Mouse (Mus musculus): ENCODE results near the gene Zfp819. TPM values are rescaled to one million over a fixed set of nuclear protein-coding genes. Genes with fewer than 3 reads are reported as not detected.

The Zfp819 gene
- polyA plus RNA-seq, 1 experiment from 2014 or later, result not detected

DNA sequence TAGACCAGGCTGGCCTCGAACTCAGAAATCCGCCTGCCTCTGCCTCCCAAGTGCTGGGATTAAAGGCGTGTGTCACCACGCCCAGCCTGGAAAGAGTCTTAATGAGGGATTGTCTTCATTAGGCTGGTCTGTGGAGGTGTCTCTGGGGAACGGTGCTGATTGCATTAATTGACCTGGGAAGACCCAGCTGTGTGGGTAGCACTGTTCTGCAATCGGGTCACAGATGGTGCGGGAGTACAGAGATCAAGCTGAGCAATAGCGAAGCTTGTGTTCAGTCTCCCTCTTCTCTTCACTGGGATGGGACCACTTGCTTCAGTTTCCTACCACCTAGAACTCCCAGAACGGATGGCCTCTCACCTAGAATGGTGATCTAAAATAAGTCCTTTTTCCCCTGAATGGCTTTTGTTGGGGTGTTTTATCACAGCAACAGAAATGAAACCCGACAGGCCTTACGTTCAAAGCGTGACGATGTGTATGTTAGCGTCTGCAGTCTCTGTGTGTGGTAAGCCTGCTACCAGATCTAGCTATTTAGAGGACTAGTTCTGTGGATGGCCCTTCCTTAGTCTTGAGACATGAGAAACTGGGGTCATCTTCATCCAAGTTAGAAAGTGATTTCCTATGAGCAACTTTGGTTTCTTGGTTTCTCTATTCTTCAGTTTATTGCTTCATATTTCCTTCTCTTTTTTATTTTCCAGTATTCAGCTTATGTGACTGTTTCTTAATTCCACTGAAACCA is 7.0 kb downstream of the Zfp819 start:
- WGBS (ENCODE audit: insufficient replicate concordance), result 79% methylated on average over 14 of the region's 14 CpGs
- H3K27ac ChIP-seq, result no peak overlapping the region
- no peaks in the 10 kb centered on the region for H3K9me3 ChIP-seq (replicated peaks)
- no peak overlapping the region for H3K4me3 ChIP-seq
- H3K27me3 ChIP-seq (replicated peaks), result no peaks in the 10 kb centered on the region
- no peak overlapping the region for H3K9ac ChIP-seq
- no peak overlapping the region for H3K4me2 ChIP-seq
- H3K4me1 ChIP-seq, result no peaks in the 10 kb centered on the region
- H3K36me3 ChIP-seq, result no peaks in the 10 kb centered on the region
- no peak for ATAC-seq

DNA sequence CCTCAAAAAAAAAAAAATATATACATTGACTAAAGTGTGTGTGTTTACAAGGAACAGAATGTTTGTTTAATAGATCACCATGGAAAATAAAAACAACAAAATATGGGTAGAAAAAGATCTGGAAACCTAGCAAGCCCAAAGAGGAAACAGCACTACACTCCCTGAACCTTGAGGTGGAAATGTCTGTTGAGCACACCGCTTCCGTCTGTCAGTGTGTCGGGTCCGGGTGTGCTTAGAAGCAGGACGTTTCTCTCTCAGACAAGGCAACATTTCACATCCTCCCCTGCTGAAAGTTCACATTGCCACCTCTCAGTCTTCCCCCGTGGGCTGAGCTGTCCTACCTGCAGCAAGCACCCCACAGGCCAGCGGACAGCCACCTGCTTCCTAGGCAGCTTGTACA is 16.0 kb downstream of the Zfp819 start:
- Histone ChIP-seq H3K9me3 (replicated peaks) (no peaks in the 10 kb centered on the region), H3K4me3 (no peak overlapping the region)
- 50% methylated on average over 7 of the region's 7 CpGs for WGBS (ENCODE audit: insufficient replicate concordance)

DNA sequence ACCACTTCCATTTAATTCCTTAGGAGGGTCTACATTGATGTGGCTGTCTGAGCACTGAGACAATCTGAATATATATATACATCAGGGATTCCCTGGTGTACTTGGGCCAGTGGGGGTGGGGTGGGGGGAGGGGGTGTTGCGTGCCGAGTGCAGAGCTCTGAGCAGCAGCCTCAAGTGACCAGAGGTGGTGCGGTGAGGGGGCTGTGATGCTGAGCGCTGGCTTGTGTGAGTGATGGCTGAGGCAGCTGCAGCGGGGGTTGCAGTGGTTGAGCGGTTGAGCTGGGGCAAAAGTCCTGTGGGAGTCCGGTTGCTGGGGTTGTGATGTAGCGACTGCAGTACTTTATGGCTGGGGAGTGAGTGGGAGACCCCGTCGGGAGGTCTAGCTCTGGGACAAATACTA is 16.9 kb downstream of the Zfp819 start:
- H3K27me3 ChIP-seq (replicated peaks), result no peaks in the 10 kb centered on the region
- no peak overlapping the region for H3K9ac ChIP-seq
- WGBS (ENCODE audit: insufficient replicate concordance), result 33% methylated on average over 10 of the region's 10 CpGs
- H3K36me3 ChIP-seq, result no peaks in the 10 kb centered on the region
- no peak for ATAC-seq
- H3K9me3 ChIP-seq (replicated peaks), result no peaks in the 10 kb centered on the region
- H3K4me2 ChIP-seq, result no peak overlapping the region
- no peaks in the 10 kb centered on the region for H3K4me1 ChIP-seq
- no peak overlapping the region for H3K4me3 ChIP-seq
- H3K27ac ChIP-seq, result no peak overlapping the region

More for the DNA sequence above, 16.0 kb downstream of the Zfp819 start:
- Histone ChIP-seq H3K36me3 (no peaks in the 10 kb centered on the region), H3K27me3 (replicated peaks) (no peaks in the 10 kb centered on the region), H3K4me1 (no peaks in the 10 kb centered on the region), H3K27ac (no peak overlapping the region), H3K4me2 (no peak overlapping the region), H3K9ac (no peak overlapping the region)
- no peak for ATAC-seq

DNA sequence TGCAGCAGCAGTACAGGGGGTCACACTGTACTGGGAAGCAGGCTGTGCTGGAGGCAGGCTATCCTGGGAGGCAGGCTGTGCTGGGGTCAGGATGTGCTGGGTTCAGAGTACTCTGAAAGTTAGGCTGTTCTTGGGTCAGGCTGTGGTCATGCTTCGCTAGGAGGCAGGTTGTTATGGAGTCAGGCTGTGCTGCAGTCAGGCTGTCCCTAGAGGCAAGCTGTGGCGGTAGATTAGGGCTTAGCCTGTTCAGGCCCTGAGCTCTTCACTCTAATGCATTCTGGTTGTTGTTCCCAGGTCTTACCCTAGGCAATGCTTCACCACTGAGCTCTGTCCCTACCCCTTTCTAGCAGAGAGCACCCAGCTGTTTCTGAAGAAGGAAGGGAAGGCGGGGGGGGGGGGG is 18.1 kb downstream of the Zfp819 start:
- no peaks in the 10 kb centered on the region for H3K27me3 ChIP-seq (replicated peaks)
- WGBS (ENCODE audit: insufficient replicate concordance), result 48% methylated on average over 3 of the region's 3 CpGs
- H3K4me3 ChIP-seq, result no peak overlapping the region
- H3K9ac ChIP-seq, result no peak overlapping the region
- no peak overlapping the region for H3K4me2 ChIP-seq
- H3K36me3 ChIP-seq, result no peaks in the 10 kb centered on the region
- H3K9me3 ChIP-seq (replicated peaks), result no peaks in the 10 kb centered on the region
- no peak for ATAC-seq
- no peaks in the 10 kb centered on the region for H3K4me1 ChIP-seq
- no peak overlapping the region for H3K27ac ChIP-seq

DNA sequence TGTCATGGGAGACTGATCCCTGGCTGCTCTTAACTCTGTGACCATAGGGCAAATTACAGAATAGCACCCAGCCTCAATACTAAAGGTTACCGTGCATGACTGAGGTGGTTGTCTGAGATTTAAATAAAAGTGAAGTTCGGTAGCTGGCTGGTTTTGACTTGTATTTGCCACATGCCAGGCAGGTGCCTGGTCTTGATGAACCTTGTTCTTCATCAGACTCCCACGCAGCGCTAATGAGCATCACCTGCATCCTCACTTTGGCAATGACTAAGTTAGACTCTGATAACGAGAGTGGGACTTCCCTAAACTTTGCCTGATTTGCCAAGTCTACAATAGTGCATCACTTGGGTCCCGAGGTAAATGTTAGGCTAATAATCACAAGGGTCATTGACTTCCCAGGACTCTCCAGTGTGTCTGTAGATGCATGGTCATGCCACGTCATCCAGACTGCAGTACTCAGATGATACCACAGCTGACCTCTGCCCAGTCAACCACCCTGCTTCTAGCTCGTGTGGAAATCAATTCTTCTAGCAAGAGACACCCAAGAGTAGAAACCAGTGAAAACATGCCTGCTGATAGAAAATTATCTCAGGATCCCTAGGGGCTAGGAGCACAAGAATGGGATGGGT is 18.9 kb downstream of the Zfp819 start:
- Histone ChIP-seq H3K9ac (no peak overlapping the region), H3K27ac (no peak overlapping the region), H3K9me3 (replicated peaks) (no peaks in the 10 kb centered on the region), H3K4me2 (no peak overlapping the region), H3K36me3 (no peaks in the 10 kb centered on the region), H3K27me3 (replicated peaks) (no peaks in the 10 kb centered on the region), H3K4me3 (no peak overlapping the region), H3K4me1 (no peaks in the 10 kb centered on the region)
- 58% methylated on average over 8 of the region's 8 CpGs for WGBS (ENCODE audit: insufficient replicate concordance)
- no peak for ATAC-seq

DNA sequence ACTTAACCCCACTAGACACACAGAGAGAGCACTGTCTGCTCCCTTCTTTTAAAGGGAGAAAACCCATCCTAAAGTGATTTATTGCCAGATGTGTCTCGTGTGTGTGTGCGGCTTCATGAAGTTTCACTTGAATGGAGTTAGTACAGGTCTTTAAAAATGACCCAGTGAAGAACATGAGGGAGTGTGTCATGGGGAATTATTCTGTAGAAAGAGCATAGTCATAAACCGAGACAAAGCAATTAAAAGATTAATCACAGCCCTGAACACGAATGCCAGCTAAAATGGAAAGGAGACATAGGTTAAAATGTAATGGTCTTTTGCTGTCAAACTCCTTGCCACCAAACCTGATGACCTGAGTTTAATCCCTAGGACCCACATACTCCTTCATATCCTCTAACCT is 27.0 kb downstream of the Zfp819 start:
- no peak for ATAC-seq
- no peak overlapping the region for H3K9ac ChIP-seq
- 66% methylated on average over 4 of the region's 4 CpGs for WGBS (ENCODE audit: insufficient replicate concordance)

DNA sequence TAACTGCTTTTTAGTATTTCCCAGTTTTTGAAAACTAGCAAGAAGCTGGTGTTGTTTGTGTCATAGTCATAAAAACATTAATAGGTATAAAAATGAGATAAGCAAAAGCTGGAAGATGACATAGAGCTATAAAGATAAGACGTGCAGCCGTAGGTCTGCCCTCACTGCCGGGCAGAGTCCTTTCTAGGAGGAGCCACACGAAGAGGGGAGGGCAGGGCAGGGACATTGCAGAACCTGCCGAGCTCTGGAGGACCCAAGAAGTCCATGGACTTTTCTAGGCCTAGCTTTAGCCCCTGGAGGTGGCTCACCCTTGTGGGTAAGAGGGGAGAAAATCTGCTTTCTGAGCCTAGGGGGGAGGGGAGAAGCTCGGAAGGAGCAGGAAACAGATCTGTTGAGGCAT is 27.5 kb downstream of the Zfp819 start, which contains the start of gene Ceacam18:
Gene Ceacam18, plus strand, starts transcription at position 208 of the 400 bp plus-strand sequence.
- no peaks in the 10 kb centered on the region for H3K36me3 ChIP-seq
- no peak within 1 kb of the TSS for H3K9ac ChIP-seq
- H3K27ac ChIP-seq, result no peak within 1 kb of the TSS
- no peaks in the 10 kb centered on the region for H3K4me1 ChIP-seq
- no peak within 1 kb of the TSS for H3K4me2 ChIP-seq
- H3K27me3 ChIP-seq (replicated peaks), result no peaks in the 10 kb centered on the region
- H3K4me3 ChIP-seq, result no peak within 1 kb of the TSS
- H3K9me3 ChIP-seq (replicated peaks), result no peaks in the 10 kb centered on the region
- 40% methylated on average over 6 of the region's 6 CpGs for WGBS (ENCODE audit: insufficient replicate concordance)
- no peak for ATAC-seq

More for the DNA sequence above, 27.0 kb downstream of the Zfp819 start:
- no peak overlapping the region for H3K4me3 ChIP-seq
- H3K27me3 ChIP-seq (replicated peaks), result no peaks in the 10 kb centered on the region
- H3K4me1 ChIP-seq, result no peaks in the 10 kb centered on the region
- no peaks in the 10 kb centered on the region for H3K9me3 ChIP-seq (replicated peaks)
- H3K4me2 ChIP-seq, result no peak overlapping the region
- H3K36me3 ChIP-seq, result no peaks in the 10 kb centered on the region
- no peak overlapping the region for H3K27ac ChIP-seq

DNA sequence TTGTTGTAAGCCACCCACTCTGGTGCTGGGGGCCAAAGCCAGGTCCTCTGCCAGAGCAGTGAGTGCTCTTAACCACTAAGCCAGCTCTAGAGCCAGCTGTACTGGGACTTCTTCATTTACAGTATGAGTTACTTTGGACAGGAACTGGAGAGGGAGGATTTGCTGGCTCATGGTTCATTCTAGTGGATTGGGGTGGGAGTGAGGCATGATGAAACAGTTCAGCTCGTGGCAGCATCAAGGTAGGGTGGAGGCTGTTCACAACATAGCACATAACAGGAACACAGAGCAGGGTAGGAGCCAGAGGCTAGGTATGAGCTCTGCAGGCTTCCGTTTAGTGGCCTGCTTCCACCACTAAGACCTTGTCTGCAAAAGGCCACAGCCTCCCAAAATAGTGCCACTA is 29.2 kb downstream of the Zfp819 start:
- Histone ChIP-seq H3K4me1 (no peaks in the 10 kb centered on the region), H3K4me2 (no peak overlapping the region), H3K27ac (no peak overlapping the region), H3K9ac (no peak overlapping the region), H3K4me3 (no peak overlapping the region), H3K27me3 (replicated peaks) (no peaks in the 10 kb centered on the region), H3K36me3 (no peaks in the 10 kb centered on the region), H3K9me3 (replicated peaks) (no peaks in the 10 kb centered on the region)
- 33% methylated on average over 2 of the region's 2 CpGs for WGBS (ENCODE audit: insufficient replicate concordance)
- no peak for ATAC-seq

DNA sequence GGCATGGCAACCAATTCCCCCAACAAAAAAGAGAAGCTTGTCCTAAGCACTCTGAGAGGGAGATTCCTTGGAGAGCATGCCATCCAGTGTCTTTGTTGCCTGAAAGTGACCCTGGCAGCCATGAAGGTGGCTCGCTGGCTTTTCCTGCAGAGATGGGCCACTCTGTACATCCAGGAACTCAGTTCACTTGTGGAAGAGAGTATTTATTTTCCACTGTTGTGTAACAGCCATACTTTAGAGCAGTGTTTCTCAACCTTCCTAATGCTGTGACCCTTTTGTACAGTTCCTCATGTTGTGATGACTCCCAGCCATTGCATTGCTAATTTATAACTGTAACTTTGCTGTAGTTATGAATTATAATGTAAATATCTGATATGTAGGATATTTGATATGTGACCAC is 30.1 kb downstream of the Zfp819 start:
- H3K27ac ChIP-seq, result no peak overlapping the region
- H3K4me2 ChIP-seq, result no peak overlapping the region
- no peaks in the 10 kb centered on the region for H3K4me1 ChIP-seq
- WGBS (ENCODE audit: insufficient replicate concordance), result 63% methylated on average over 1 of the region's 1 CpGs
- H3K36me3 ChIP-seq, result no peaks in the 10 kb centered on the region
- no peak overlapping the region for H3K4me3 ChIP-seq
- H3K27me3 ChIP-seq (replicated peaks), result no peaks in the 10 kb centered on the region
- ATAC-seq, result no peak
- no peaks in the 10 kb centered on the region for H3K9me3 ChIP-seq (replicated peaks)
- no peak overlapping the region for H3K9ac ChIP-seq

DNA sequence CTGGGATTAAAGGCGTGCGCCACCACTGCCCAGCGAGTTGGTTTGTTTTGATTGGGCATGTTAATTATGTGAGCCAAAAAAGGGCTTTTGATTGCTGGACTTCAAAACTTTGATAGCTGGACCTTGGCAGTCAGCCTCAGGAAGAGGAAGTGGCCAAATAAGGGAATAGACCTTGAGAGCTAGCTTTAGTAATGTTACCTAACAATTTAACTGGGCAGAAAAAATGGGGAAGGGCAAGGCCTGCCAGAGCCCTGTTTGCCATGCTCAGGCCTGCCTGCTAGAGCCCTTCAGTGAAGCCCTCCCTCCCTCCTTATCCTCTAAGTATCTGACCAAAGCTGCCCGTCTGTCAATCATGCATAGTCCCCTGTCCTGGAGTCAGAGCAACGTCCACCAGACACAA is 35.6 kb downstream of the Zfp819 start:
- Histone ChIP-seq H3K4me1 (no peaks in the 10 kb centered on the region), H3K4me2 (no peak overlapping the region), H3K9ac (no peak overlapping the region), H3K9me3 (replicated peaks) (no peaks in the 10 kb centered on the region), H3K27ac (no peak overlapping the region), H3K4me3 (no peak overlapping the region), H3K27me3 (replicated peaks) (no peaks in the 10 kb centered on the region), H3K36me3 (no peaks in the 10 kb centered on the region)
- ATAC-seq, result no peak
- WGBS (ENCODE audit: insufficient replicate concordance), result 47% methylated on average over 5 of the region's 5 CpGs

DNA sequence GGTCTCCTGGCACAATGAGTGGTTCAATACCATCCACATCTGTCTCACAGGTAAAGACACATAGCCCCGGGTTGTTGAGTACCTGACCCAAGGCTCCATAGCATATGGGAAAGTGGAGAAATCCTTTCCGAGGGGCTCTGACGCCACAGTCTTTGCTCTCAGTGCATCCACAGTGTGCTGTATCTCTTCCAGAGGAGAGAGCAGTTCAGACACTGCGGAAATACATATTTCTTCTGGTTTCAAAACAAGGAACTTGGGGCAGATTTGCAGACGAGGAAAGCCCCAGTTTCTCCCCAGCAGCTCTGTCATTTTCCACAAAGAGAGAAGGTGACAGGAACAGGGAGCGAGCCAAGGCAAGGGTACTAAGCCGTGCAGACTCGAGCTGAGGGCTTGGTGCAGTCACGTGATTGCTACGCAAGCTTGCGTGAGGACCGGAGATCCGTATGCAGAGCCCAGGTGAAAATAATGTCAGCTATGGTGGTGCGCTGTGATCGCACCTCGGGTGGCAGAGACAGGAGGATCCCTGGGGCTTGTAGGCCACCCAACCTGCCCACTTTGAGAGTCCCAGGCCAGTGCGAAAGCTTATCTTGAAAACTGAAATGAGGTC is 36.2 kb downstream of the Zfp819 start:
- Histone ChIP-seq H3K4me3 (no peak overlapping the region), H3K9me3 (replicated peaks) (no peaks in the 10 kb centered on the region), H3K4me2 (no peak overlapping the region), H3K4me1 (no peaks in the 10 kb centered on the region), H3K27me3 (replicated peaks) (no peaks in the 10 kb centered on the region), H3K36me3 (no peaks in the 10 kb centered on the region), H3K9ac (no peak overlapping the region), H3K27ac (no peak overlapping the region)
- 58% methylated on average over 17 of the region's 17 CpGs for WGBS (ENCODE audit: insufficient replicate concordance)
- no peak for ATAC-seq

DNA sequence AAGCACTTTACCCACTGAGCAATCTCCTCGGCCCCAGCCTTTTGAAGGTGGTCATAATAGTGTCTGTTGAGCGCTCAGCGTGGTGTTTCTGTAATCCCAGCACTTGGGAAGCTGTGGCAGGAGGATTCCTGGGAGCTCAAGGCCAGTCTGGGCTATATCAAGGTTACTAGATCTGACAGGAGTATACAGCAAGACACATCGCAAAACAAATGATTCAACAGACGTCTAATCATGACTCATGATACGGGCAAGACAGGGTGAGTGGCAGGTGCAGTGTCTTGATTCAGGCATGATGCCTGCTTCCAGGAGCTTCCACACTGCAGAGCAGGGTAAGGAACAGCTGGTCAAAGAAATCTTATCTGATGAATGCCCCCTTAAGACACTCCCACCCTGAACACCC is 45.7 kb downstream of the Zfp819 start:
- H3K4me3 ChIP-seq, result no peak overlapping the region
- H3K9ac ChIP-seq, result no peak overlapping the region
- H3K4me1 ChIP-seq, result no peaks in the 10 kb centered on the region
- no peaks in the 10 kb centered on the region for H3K36me3 ChIP-seq
- no peak overlapping the region for H3K4me2 ChIP-seq
- WGBS (ENCODE audit: insufficient replicate concordance), result 77% methylated on average over 6 of the region's 6 CpGs
- ATAC-seq, result no peak
- H3K27me3 ChIP-seq (replicated peaks), result no peaks in the 10 kb centered on the region
- no peaks in the 10 kb centered on the region; the same call in 1 of the 2 replicates for H3K9me3 ChIP-seq (replicated peaks)
- H3K27ac ChIP-seq, result no peak overlapping the region

Measured in liver, embryonic 12.5 days (tissue).